Mouse (Mus musculus) liver, adult 10 weeks (tissue): Measurements from ENCODE around the gene Psrc1. TPM values are rescaled to one million over a fixed set of nuclear protein-coding genes. Genes with fewer than 3 reads are reported as not detected.

Experiments used
- polyA plus RNA-seq: library from polyadenylated mRNA; stranded (reverse); fragments of 350-450 nt; fragmentation: Illumina TruSeq; extraction: RNeasy Lipid Tissue Mini Kit (QIAGEN cat#74804); gene quantifications from one replicate; pipeline ENCODE4 v1.2.3, GENCODE M21; 2014; ENCODE audit warnings: low read depth, low replicate concordance

Gene Psrc1
- polyA plus RNA-seq, result not detected

GRCm38 (mm10) chr3:108383485-108384354 is at the start of gene Psrc1:
Gene Psrc1, plus strand, starts transcription at chr3:108383839.

GRCm38 (mm10) chr3:108364270-108364995 is 19.2 kb upstream of the Psrc1 start, which contains the start of gene Mybphl:
Gene Mybphl, plus strand, starts transcription at chr3:108364911.

GRCm38 (mm10) chr3:108414857-108415830 is 31.5 kb downstream of the Psrc1 start, which contains the start of gene Celsr2:
Gene Celsr2, minus strand, starts transcription at chr3:108415552.

Other genes starting within 250 kb of the Psrc1 start
- 137 TPM for gene Gnai3, start 237.7 kb upstream of the Psrc1 start, polyA plus RNA-seq
- gene Gpr61, start 229.0 kb upstream of the Psrc1 start, polyA plus RNA-seq, result not detected
- gene Amigo1, start 197.5 kb upstream of the Psrc1 start, polyA plus RNA-seq, result 2.5 TPM
- 2.0 TPM for gene Cyb561d1, start 182.6 kb upstream of the Psrc1 start, polyA plus RNA-seq
- not detected for gene Atxn7l2, start 172.9 kb upstream of the Psrc1 start, polyA plus RNA-seq
- gene Sypl2, start 157.2 kb upstream of the Psrc1 start, polyA plus RNA-seq, result not detected
- 96.0 TPM for gene Psma5, start 126.9 kb upstream of the Psrc1 start, polyA plus RNA-seq
- 5.6 TPM for gene Sort1, start 99.8 kb upstream of the Psrc1 start, polyA plus RNA-seq
- not detected for gene Mybphl, start 18.9 kb upstream of the Psrc1 start, polyA plus RNA-seq
- gene Celsr2, start 31.7 kb downstream of the Psrc1 start, polyA plus RNA-seq, result not detected
- 12.8 TPM for gene Sars, start 61.4 kb downstream of the Psrc1 start, polyA plus RNA-seq
- not detected for gene 1700013F07Rik, start 150.3 kb downstream of the Psrc1 start, polyA plus RNA-seq
- gene 5330417C22Rik, start 152.7 kb downstream of the Psrc1 start, polyA plus RNA-seq, result 0.42 TPM
- 43.0 TPM for gene Tmem167b, start 178.6 kb downstream of the Psrc1 start, polyA plus RNA-seq
- gene Taf13, start 187.9 kb downstream of the Psrc1 start, polyA plus RNA-seq, result 42.8 TPM
- gene Wdr47, start 207.4 kb downstream of the Psrc1 start, polyA plus RNA-seq, result 4.4 TPM